Mouse (Mus musculus) olfactory bulb, adult 2 months (tissue): Measurements from ENCODE around the gene Ttf1.

ENCODE experiments used
- CTCF ChIP-seq: fragments of 200-500 bp; IDR thresholded peaks from 2 replicates; pipeline ENCODE4 v1.5.1; 2012; ENCODE audit warnings: low read depth, mild to moderate bottlenecking, low read length, moderate library complexity; ENCODE audit not compliant: insufficient read depth
- POLR2A ChIP-seq: fragments of 200-500 bp; IDR thresholded peaks from 2 replicates; pipeline ENCODE4 v1.6.1; 2012; ENCODE audit warnings: mild to moderate bottlenecking, low read depth, low read length, moderate library complexity; ENCODE audit not compliant: insufficient read depth

- TF ChIP-seq POLR2A (no peak), CTCF (peak; percentile 82)
These were observed 7.1 kb upstream of the Ttf1 start for GRCm38 (mm10) chr2:29052943-29053454.
